Mouse (Mus musculus): ENCODE measurements around the gene Bmp7. TPM values are rescaled to one million over a fixed set of nuclear protein-coding genes. Genes with fewer than 3 reads are reported as not detected.
A peak's percentile ranks its signal among the peaks of the same experiment; 100 is the strongest.

Bmp7 gene
- total RNA-seq (2021) = under 1 TPM; 0.37 to 0.74 TPM
- long read RNA-seq, experiment 1 = 0 reads
- long read RNA-seq, experiment 2 = 0 reads

GRCm38 (mm10) chr2:172940003-172940798, at the start of gene Bmp7:
Bmp7 (minus strand) TSS chr2:172940321.
- intact Hi-C loops (cut with DNase I) = no loop called here
- DNase-seq = peak in 1 of 2 experiments; percentile 43

DNA sequence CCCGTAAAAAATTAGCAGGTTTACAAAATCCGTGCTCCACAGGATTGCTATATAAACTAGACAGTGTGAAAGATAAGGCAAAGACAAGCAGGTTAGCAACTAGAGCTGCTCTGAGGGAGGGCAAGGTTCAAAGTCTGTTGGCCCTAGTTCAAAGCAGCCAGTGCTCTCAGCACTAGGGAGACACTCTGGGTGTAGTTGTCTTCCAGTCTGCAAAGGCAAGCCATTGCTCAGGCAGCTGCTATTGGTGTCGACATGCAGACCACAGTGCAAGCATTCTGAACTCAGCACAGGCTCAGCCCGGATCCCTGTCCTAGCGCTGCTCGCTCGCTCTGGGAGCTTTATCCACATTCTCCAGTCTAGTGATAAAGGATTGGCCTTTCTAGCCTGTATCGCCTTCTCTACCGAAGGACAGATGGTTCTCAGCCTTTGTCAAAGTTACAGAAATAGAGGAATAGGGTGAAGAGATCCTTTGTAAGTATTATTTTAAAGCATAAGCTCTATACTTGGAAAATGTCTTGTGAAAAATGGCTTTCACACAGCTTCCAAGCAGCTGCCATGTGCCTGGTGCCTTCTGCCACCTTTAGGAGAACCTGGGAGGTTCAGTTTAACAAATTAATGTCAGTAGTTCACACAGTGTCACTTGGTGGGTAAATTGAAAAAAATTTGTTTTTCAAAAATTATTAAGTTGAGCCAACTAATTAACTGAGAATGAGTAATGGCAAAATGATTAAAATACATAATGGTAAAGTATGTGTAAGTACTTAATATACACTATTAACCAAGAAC, 42.8 kb upstream of the Bmp7 start:
- intact Hi-C loops (cut with DNase I) = no loop called here
- no peak for DNase-seq

GRCm38 (mm10) chr2:172979666-172980345, 39.7 kb upstream of the Bmp7 start:
- intact Hi-C loops (cut with DNase I) = no loop called here

GRCm38 (mm10) chr2:172978131-172978633, 38.1 kb upstream of the Bmp7 start:
- DNase-seq = no peak
- intact Hi-C loops (cut with DNase I) = no loop called here

More at GRCm38 (mm10) chr2:172979666-172980345, 39.7 kb upstream of the Bmp7 start:
- DNase-seq = no peak

GRCm38 (mm10) chr2:172977409-172978130, 37.4 kb upstream of the Bmp7 start, which contains the start of gene Spo11:
Spo11 (plus strand) TSS chr2:172977700.
- no peak for DNase-seq

GRCm38 (mm10) chr2:172976661-172977238, 36.6 kb upstream of the Bmp7 start:
- no peak for DNase-seq
- intact Hi-C loops (cut with DNase I) = no loop called here

More at GRCm38 (mm10) chr2:172977409-172978130, 37.4 kb upstream of the Bmp7 start, which contains the start of gene Spo11:
- intact Hi-C loops (cut with DNase I) = no loop called here

DNA sequence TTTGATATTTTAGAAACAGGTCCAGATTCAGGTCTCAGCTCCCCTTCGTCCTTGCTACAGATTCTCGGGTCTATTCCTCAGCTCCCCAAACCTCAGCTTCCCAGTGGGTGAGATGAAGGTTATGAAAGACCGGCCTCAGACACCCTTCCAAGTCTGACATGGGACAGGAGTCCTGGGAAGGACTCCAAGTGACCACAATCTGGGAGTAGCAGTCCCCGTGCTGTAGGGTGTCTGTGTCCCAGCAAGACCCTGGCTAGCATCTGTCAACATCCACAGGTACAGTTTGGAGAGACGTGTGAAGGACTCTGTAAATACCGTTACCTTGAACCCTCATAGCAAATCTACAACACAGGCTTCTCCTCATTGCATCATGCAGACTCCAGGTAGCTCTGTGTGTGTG, 35.0 kb upstream of the Bmp7 start:
- intact Hi-C loops (cut with DNase I) = no loop called here
- DNase-seq = no peak

DNA sequence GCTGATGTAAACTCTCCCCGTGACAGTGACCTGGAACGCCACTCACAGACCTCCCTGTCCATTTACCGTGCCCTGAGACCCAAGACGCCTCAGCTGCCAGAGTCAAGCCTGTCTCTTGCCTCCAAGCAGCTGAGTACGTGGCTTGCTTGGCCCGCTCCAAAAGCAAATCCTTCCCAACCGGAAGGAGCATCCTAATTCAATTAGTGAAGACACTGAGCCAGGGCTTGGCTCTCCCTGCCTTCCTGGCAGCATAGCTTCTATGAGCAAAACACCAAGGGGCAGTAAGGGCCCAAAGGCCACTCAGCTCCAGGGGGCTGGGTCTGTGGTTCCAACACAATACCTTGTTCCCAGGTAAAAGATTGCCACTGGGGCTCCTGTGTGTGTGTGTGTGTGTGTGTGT, 34.6 kb upstream of the Bmp7 start:
- DNase-seq = peak in 1 of 2 experiments; percentile 24
- intact Hi-C loops (cut with DNase I) = no loop called here

- peak; percentile 23 to 26 for DNase-seq
- intact Hi-C loops (cut with DNase I) = no loop called here
Observed at GRCm38 (mm10) chr2:172973806-172974565, 33.9 kb upstream of the Bmp7 start.

GRCm38 (mm10) chr2:172971865-172972264, 31.7 kb upstream of the Bmp7 start:
- DNase-seq = no peak
- intact Hi-C loops (cut with DNase I) = no loop called here

DNA sequence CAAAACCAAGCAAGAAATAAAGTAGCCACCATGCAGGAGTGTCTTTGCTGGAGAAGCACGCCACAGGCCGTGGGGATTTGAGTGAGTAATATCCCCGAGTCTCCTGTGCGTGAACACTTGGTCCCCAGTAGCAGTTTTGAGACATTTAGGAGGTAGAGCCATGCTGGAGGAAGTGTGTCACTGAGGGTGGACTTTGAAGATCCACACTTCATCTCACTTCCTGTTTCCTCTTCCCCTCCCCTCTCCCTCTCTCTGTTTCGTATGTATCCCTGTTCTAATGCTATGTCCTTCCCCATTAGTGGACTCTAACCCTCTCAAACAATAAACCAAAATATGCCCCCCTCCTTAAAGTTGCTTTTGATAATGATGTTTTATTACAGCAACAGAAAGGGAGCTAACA, 26.4 kb upstream of the Bmp7 start:
- DNase-seq = no peak
- intact Hi-C loops (cut with DNase I) = no loop called here

GRCm38 (mm10) chr2:172965249-172965648, 25.1 kb upstream of the Bmp7 start:
- no peak for DNase-seq
- intact Hi-C loops (cut with DNase I) = no loop called here

DNA sequence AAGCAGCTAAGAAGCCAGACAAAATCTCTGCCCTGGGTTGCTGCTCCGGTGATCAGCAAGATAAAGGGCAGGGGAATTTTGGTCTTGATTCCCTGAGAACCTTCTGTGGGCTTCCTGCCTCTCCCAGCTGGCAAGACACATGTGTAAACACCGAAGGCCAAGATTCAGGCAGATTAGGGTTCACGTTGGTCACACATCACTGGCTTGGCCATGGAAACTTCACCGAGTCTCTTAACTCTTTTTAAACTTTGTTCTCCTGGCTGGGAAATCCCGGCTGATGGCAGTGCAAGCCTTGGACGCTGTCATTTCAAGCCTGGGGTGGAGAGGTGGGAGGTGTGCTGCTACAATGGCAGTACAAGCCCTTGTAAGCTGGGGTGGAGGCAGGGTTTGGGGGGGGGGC, 21.1 kb upstream of the Bmp7 start:
- no peak for DNase-seq
- intact Hi-C loops (cut with DNase I) = no loop called here

GRCm38 (mm10) chr2:172960350-172960749, 20.2 kb upstream of the Bmp7 start:
- no peak for DNase-seq
- intact Hi-C loops (cut with DNase I) = no loop called here

- intact Hi-C loops (cut with DNase I) = no loop called here
- no peak for DNase-seq
Observed at GRCm38 (mm10) chr2:172959006-172959768, 19.1 kb upstream of the Bmp7 start.

- DNase-seq = no peak
- intact Hi-C loops (cut with DNase I) = no loop called here
Observed at GRCm38 (mm10) chr2:172958579-172958978, 18.5 kb upstream of the Bmp7 start.

GRCm38 (mm10) chr2:172951976-172952375, 11.9 kb upstream of the Bmp7 start:
- intact Hi-C loops (cut with DNase I) = no loop called here
- no peak for DNase-seq

DNA sequence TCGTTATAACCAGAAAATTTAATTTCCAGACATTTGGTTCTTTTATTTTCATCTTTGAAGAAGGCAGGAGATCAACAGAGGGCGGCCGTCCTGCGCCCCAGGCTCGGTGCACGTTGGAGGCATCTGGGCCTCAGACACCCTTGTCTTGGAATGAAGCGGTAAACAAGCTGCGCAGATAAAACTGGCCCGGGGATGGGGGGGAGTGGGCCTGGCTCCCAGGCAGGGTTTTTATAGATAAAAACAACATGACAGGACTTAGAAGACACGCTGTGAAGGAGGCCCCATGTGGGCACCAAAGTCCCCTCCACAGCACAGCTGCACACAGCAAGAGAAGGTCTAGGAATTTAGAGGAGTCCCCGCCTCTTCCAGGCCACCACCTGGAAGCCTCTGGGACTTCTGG, 10.6 kb upstream of the Bmp7 start:
- intact Hi-C loops (cut with DNase I) = no loop called here
- no peak for DNase-seq
